Mouse (Mus musculus) liver, embryonic 16.5 days (tissue): ENCODE measurements around the gene Lrwd1. TPM values are rescaled to one million over a fixed set of nuclear protein-coding genes. Genes with fewer than 3 reads are reported as not detected.

Source experiments
- ATAC-seq: fragments of 200-750 bp; cut with Nextera tagmentation; 2 replicates; pipeline ENCODE4 v1.8.0; 2017; ENCODE audit warnings: low read depth, mild to moderate bottlenecking, moderate number of reproducible peaks, moderate library complexity
- H3K27ac ChIP-seq: fragments of 300-500 bp; sonication (generic); 2 replicates; pipeline ENCODE4 v1.5.1; 2014; ENCODE audit warnings: mild to moderate bottlenecking, low read length
- H3K27me3 ChIP-seq: fragments of 300-500 bp; sonication (generic); 2 replicates; pipeline ENCODE4 v1.6.1; 2014; ENCODE audit warnings: low read depth, low read length, mixed read lengths; ENCODE audit not compliant: control insufficient read depth, insufficient read depth
- H3K36me3 ChIP-seq: fragments of 300-500 bp; sonication (generic); 2 replicates; pipeline ENCODE4 v1.6.1; 2014; ENCODE audit warnings: mild to moderate bottlenecking; ENCODE audit not compliant: control insufficient read depth, insufficient read depth
- H3K4me1 ChIP-seq: fragments of 300-500 bp; sonication (generic); 2 replicates; pipeline ENCODE4 v1.6.1; 2014; ENCODE audit warnings: low read depth, low read length, mixed read lengths; ENCODE audit not compliant: control insufficient read depth
- H3K4me2 ChIP-seq: fragments of 300-500 bp; sonication (generic); 2 replicates; pipeline ENCODE4 v1.6.1; 2014; ENCODE audit warnings: low read depth, low read length, mixed read lengths
- H3K4me3 ChIP-seq: fragments of 300-500 bp; sonication (generic); 2 replicates; pipeline ENCODE4 v1.5.1; 2014; ENCODE audit warnings: low read depth, mild to moderate bottlenecking, low read length
- H3K9ac ChIP-seq: fragments of 300-500 bp; sonication (generic); 2 replicates; pipeline ENCODE4 v1.6.1; 2014; ENCODE audit warnings: low read depth, low read length
- H3K9me3 ChIP-seq: fragments of 300-500 bp; sonication (generic); replicated peaks from 2 replicates; pipeline ENCODE4 v1.6.1; 2016; ENCODE audit warnings: low read length; ENCODE audit not compliant: control insufficient read depth
- WGBS: fragments of 180-500 bp; shearing (Covaris S2); extraction: QIAGEN DNeasy Blood & Tissue Kit; methylation state at CpG from one replicate; pipeline ENCODE4 v1.1.7; 2014; ENCODE audit not compliant: insufficient replicate concordance; 5-methylcytosine and 5-hydroxymethylcytosine counted together
- polyA plus RNA-seq: library from polyadenylated mRNA; unstranded; fragments of >200 nt; fragmentation: Nextera tagmentation; extraction: Ambion mirVana; gene quantifications from 2 replicates; pipeline ENCODE4 v1.2.1, GENCODE M21; 2015

Lrwd1 gene
- polyA plus RNA-seq, 1 experiment from 2014 or later, result 30.5 TPM

DNA sequence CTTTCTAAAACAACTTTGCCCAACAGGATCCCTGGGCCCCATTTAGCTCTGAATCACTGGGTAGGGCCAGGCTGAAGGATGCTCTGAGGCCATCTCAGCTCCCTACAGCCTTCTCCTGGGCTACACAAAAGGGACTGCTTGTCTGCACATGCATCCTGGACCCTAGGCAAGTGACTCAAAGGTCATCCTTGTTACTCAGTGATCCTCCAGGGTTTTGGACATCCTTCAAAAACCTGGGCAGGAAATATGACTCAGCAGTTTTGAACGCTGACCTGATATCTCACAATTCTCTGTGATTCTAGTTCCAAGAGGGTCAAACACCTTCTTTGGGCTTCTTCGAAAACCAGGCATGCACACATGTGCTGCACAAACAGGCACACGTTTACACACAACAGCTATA lies 26.8 kb downstream of the Lrwd1 start:
- Histone ChIP-seq H3K4me2 (no peak overlapping the region), H3K4me1 (no peaks in the 10 kb centered on the region), H3K9ac (no peak overlapping the region), H3K36me3 (no peaks in the 10 kb centered on the region), H3K27ac (no peak overlapping the region), H3K27me3 (no peaks in the 10 kb centered on the region), H3K4me3 (no peak overlapping the region), H3K9me3 (no peaks in the 10 kb centered on the region; the same call in 1 of the 2 replicates)
- ATAC-seq, result no peak
- 42% methylated on average over 3 of the region's 3 CpGs for WGBS

DNA sequence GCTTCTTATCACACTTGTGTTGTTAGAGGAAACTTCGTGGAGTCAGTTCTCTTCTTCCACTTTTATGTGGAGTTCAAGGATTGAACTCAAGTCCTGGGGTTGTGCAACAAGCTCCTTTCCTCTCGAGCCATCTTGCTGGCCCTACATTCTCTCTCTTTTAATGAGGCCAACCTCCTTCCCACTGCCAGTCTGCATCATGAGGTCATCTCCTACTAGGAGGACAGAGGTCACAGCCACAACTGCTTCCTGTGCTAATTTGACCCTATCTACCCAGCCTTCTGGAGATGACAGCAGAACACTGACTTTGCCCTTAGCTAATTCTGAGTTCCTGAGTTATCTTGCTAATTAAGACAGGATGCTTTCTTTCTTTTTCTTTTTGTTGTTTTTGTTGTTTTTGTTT lies 27.4 kb downstream of the Lrwd1 start:
- Histone ChIP-seq H3K4me3 (no peak overlapping the region), H3K36me3 (no peaks in the 10 kb centered on the region), H3K9ac (no peak overlapping the region), H3K9me3 (no peaks in the 10 kb centered on the region; the same call in 1 of the 2 replicates), H3K4me2 (no peak overlapping the region), H3K4me1 (no peaks in the 10 kb centered on the region), H3K27me3 (no peaks in the 10 kb centered on the region), H3K27ac (no peak overlapping the region)
- no peak for ATAC-seq
- 34% methylated on average over 2 of the region's 2 CpGs for WGBS

DNA sequence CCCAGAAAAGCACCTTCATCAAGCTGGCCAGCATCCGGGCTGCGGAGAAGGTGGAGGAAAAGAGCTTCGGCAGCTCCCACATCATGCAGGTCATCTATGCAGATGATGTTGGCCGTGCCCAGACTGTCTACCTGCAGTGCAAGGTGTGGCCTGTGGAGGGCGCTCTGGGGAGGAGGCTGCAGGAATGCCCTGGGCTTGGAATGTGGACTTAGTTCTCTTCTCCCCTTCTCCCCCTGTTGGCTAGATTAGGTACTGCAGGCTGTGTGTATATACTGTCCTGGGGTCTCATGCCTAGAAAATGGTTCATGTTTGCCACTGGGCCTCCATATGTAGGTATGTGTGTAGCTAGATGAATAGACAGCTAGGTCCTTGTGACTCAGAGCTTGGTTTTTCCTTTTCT lies 31.4 kb downstream of the Lrwd1 start:
- WGBS, result 81% methylated on average over 5 of the region's 5 CpGs
- no peak overlapping the region for H3K9ac ChIP-seq
- no peaks in the 10 kb centered on the region for H3K36me3 ChIP-seq
- H3K4me2 ChIP-seq, result no peak overlapping the region
- no peaks in the 10 kb centered on the region for H3K27me3 ChIP-seq
- no peak overlapping the region for H3K4me3 ChIP-seq
- ATAC-seq, result no peak
- H3K4me1 ChIP-seq, result peaks cover 8% of the 10 kb centered on the region
- no peak overlapping the region for H3K27ac ChIP-seq
- no peaks in the 10 kb centered on the region; the same call in 1 of the 2 replicates for H3K9me3 ChIP-seq

DNA sequence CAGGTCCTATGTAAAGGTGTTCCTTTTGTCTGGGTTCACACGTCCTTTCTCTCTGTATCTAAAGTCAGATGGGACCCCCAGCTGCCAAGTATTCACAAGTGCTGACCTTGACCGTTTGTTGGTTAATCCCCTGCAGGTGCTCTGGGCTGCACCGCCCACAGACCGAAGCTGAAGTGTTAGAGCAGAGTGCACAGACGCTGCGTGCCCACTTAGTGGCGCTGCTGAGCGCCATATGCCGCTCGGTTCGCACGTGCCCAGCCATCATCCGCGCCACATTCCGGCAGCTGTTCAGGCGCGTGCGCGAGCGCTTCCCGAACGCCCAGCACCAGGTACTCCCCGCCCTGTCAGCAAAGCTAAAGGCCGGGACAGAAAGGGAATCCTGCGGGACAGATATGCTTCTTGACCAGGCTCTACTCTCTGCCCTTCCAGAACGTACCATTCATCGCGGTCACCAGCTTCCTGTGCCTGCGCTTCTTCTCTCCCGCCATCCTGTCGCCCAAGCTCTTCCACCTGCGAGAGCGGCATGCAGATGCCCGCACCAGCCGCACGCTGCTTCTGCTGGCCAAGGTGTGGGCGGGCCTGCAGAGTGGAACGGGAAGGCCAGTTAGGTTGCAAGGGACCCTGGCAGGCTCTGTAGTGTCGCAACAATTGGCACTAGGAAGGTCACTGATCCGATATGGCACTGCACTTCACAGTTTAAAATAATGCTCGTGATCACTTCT lies 33.6 kb downstream of the Lrwd1 start:
- Histone ChIP-seq H3K27me3 (no peaks in the 10 kb centered on the region), H3K27ac (no peak overlapping the region), H3K4me3 (peak overlapping the region; percentile 44), H3K4me1 (peaks cover 8% of the 10 kb centered on the region), H3K9me3 (no peaks in the 10 kb centered on the region; the same call in 1 of the 2 replicates), H3K36me3 (no peaks in the 10 kb centered on the region), H3K9ac (peak overlapping the region; percentile 29), H3K4me2 (peak overlapping the region; percentile 65)
- ATAC-seq, result peak; percentile 78
- WGBS, result 4% methylated on average over 41 of the region's 41 CpGs

DNA sequence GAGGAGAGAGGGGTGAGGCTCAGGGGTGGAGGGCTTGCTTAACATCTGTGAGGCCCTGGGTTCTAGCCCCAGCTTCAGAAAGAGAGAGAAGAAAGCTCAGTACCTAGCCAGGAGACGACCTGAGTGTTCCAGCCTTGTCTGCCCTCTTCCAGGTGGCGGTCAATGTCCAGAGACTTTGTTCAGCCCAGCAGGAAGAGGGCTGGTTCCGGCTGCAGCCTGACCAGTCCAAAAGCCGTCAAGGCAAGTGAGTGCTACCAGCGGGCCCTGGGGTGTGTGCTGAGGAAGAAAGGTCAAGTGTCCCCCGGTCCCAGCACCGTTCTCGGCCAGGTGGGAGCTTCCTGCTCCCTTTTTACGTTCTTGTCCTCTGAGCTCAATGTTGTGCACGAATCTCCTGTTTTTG lies 37.3 kb downstream of the Lrwd1 start:
- peaks cover 8% of the 10 kb centered on the region for H3K4me1 ChIP-seq
- ATAC-seq, result no peak
- H3K4me3 ChIP-seq, result no peak overlapping the region
- no peaks in the 10 kb centered on the region for H3K36me3 ChIP-seq
- H3K9me3 ChIP-seq, result no peaks in the 10 kb centered on the region
- H3K27me3 ChIP-seq, result no peaks in the 10 kb centered on the region
- WGBS, result 67% methylated on average over 10 of the region's 10 CpGs
- no peak overlapping the region for H3K27ac ChIP-seq
- H3K4me2 ChIP-seq, result no peak overlapping the region
- H3K9ac ChIP-seq, result no peak overlapping the region

DNA sequence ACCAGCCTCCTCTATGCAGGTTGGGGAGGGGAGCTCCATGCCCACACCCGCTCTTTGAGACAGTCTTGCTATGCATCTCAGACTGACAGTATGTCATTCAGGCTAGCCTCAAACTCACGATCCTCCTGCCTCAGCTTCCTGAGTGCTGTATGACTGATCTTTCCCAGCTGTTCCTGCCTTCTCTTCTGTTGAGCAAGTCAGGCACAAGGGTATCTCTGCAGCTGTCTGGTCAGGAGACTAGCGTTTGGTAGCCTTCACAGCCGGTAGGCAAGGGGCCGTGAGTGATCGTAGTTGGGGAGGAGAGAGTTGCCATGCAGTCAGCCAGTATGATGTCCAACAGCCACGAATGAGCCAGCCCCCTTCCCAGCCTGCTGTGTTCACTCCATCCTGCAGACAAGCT lies 40.8 kb downstream of the Lrwd1 start:
- WGBS, result 51% methylated on average over 7 of the region's 7 CpGs

DNA sequence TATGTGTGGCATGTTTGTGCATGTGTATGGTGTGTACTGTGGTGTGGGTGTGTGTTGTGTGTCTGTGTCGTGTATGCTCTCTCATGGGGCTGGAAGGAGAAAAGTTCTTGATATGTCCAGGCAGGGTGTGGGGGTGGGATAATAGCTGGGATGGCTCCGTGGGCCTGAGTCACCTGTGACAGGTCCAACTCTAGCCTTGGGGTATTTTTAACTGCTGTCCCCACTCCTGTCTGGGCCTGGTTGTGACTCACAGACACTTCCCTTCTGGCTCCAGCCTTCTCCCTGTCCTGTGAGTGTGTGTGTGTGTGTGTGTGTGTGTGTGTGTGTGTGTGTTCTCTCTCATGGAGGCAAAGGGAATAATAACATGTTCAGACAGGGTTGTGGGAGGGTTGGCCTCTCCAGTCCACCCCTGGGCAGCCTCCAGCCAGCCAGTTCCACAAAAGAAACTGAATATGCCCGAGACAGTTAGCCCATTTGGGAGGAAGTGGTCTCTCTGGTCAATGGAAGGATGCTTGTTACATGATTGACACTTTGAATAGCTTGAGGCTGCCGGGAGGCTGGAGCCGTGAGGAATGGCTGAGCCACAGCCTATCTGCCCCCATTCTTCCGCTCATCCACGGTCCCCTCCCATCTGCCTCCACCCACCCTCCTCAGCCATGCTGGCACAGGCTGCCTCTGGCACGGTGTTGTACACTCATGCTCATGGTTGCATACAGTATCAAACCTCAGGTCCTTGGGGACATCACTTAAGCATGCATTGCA lies 41.4 kb downstream of the Lrwd1 start:
- no peak overlapping the region for H3K27ac ChIP-seq
- no peaks in the 10 kb centered on the region for H3K9me3 ChIP-seq
- H3K4me2 ChIP-seq, result no peak overlapping the region
- H3K36me3 ChIP-seq, result no peaks in the 10 kb centered on the region
- no peak overlapping the region for H3K4me3 ChIP-seq
- no peaks in the 10 kb centered on the region for H3K4me1 ChIP-seq
- H3K9ac ChIP-seq, result no peak overlapping the region
- ATAC-seq, result no peak
- H3K27me3 ChIP-seq, result no peaks in the 10 kb centered on the region
- 24% methylated on average over 8 of the region's 8 CpGs for WGBS

More for the DNA sequence above, 40.8 kb downstream of the Lrwd1 start:
- Histone ChIP-seq H3K36me3 (no peaks in the 10 kb centered on the region), H3K4me2 (no peak overlapping the region), H3K27ac (no peak overlapping the region), H3K9ac (no peak overlapping the region), H3K4me1 (no peaks in the 10 kb centered on the region), H3K9me3 (no peaks in the 10 kb centered on the region), H3K4me3 (no peak overlapping the region), H3K27me3 (no peaks in the 10 kb centered on the region)
- ATAC-seq, result no peak

DNA sequence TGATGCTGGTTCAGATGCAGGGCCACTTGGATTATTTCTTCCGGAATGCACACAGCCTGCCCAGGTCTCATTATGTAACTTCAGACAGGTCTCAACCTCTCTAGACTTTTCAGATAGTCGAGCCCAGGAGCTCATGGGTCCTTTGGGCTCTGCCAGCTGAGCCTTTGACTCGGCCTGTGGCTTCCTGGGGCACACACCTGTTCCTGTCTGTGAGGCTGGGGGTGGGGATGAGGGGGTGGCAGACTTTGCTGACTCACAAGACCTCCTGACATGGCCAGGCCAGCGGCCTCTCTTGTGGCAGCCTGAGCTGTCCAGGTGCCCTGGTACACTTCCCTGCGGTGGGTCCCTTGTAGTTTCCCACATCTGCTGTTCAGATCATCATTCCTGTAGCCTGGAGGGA lies 43.9 kb downstream of the Lrwd1 start:
- H3K4me3 ChIP-seq, result no peak overlapping the region
- no peak for ATAC-seq
- H3K36me3 ChIP-seq, result no peaks in the 10 kb centered on the region
- WGBS, result 47% methylated on average over 5 of the region's 5 CpGs
- no peak overlapping the region for H3K9ac ChIP-seq
- H3K4me2 ChIP-seq, result no peak overlapping the region
- no peaks in the 10 kb centered on the region for H3K9me3 ChIP-seq
- peaks cover 3% of the 10 kb centered on the region; the same call in 1 of the 2 replicates for H3K4me1 ChIP-seq
- H3K27ac ChIP-seq, result no peak overlapping the region
- no peaks in the 10 kb centered on the region for H3K27me3 ChIP-seq
